Mouse (Mus musculus) induced T-regulatory cell, adult 2 months (primary cell): Measurements from ENCODE around the gene Prrt3.

Source experiments
- DNase-seq: peaks from one replicate; pipeline ENCODE4 v3.0.0-alpha.2; 2012; ENCODE audit warnings: low read depth

The Prrt3 gene

GRCm38 (mm10) chr6:113489410-113489809 lies 12.3 kb downstream of the Prrt3 start:
- DNase-seq = no peak

- peak; percentile 37 for DNase-seq
These were observed 14.6 kb downstream of the Prrt3 start for GRCm38 (mm10) chr6:113487125-113487576.

DNA sequence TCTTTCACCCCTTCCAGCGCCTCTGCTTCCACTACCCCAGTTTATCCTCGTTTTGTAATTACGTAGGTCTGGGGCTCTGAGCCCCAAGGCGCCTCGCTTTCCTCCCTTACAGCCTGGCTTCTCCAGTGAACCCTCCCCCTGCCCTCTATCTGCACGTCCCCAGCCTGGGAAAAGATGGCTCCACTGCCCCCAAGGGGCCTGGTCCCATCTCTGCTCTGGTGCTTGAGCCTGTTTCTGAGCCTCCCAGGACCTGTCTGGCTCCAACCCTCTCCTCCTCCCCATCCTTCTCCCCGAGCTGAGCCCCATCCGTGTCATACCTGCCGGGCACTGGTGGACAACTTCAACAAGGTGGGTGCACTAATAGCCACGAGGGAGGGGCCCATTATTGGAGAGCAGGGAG lies 18.0 kb downstream of the Prrt3 start:
- no peak for DNase-seq

DNA sequence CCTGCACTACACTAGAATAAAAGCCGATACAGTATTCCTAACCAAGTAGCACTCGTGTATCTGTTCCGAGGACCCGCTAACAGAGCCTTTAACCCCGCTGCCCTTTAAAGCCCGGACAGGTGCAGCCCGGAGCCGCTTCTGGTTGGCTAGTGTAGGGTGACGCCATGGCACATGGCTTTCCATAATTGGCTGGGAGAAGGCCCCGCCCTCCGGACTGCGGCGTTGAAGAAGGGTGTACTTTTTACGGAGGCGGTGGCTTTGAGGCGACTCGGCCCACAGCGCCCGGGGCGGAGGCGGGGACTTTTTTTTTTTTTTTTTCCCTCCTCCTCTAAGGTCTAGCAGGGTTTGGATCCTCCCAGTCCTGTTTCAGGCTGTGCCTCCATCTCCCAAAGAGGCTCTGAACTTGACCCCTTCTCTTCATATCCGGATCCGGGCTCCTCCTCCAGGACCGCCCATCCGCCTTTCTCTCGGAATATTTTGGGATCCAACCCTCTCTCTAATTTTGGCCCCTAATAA lies 18.6 kb downstream of the Prrt3 start, which contains the start of gene Creld1:
Gene Creld1, plus strand, starts transcription at position 198 of the 516 bp plus-strand sequence.
- DNase-seq = peak; percentile 97

GRCm38 (mm10) chr6:113482477-113483099 lies 19.1 kb downstream of the Prrt3 start:
- no peak for DNase-seq

DNA sequence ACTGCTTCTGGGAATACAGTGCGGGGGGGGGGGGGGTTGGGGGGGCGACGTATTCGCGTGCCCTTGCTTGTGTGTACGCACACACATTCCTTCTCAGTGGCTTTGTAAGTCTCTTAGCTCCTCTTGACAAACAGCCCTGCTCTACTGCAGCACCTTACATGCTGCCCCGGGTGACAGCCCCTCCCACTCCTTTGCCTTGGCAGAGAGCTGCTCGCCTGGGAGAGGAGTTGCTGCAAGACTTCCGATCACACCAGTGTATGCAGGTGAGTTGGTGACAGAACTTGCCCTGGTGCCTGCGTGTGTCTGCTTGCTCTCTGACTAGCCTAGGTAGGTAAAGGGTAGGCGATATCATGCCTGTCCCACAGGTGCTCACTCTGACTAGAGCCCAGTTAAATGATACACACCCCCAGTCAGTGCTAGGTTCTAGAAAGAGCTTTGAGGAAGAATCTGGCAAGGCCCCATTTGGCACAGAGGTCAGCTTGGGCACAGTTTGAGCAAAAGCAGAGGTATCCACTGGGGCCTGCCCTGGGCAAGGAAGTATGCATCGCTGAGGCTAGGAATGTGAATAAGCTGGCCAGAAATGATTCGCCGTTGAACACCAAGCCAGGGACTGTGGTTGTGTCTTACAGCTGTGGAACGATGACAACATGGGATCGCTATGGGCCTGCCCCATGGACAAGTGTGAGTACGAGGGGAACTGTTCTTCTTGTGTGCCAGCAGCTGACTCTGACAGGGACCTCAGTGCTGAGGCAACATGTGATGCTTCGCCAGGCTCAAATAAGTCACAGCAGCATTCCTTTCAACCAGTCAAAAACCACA lies 21.0 kb downstream of the Prrt3 start:
- no peak for DNase-seq

DNA sequence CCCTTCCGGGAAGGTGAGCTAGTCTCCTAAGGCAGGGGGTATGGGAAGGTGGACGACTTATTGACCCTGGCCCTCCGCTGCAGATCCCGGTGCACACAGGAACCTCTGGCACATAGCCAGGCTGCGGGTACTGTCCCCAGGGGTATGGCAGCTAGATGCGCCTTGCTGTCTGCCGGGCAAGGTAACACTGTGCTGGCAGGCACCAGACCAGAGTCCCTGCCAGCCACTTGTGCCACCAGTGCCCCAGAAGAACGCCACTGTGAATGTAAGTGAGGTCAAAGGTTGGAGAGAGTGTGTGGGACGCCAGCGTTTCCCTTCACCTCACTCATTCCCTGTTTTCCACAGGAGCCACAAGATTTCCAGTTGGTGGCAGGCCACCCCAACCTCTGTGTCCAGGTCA lies 22.8 kb downstream of the Prrt3 start:
- DNase-seq = no peak

- DNase-seq = no peak
These were observed 24.4 kb downstream of the Prrt3 start for GRCm38 (mm10) chr6:113477353-113477752.

DNA sequence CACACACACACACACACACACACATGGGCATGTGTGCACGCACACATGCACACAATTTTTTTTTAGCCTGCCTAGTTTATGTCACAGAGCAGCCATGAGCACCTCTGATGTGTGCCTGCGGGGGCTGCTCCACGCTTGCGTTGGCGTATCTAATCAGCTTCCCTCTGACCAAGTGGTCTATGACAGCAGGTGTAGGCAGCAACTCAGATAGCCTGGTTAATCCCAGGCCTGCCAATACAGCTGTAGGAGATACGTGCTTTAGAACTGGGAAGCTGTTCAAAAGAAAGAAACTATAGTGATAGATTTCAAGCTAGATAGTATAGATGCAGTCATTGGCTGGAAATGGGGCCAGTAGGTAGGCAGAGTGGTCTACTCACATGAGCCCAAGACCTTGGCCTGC lies 28.0 kb downstream of the Prrt3 start:
- DNase-seq = no peak

DNA sequence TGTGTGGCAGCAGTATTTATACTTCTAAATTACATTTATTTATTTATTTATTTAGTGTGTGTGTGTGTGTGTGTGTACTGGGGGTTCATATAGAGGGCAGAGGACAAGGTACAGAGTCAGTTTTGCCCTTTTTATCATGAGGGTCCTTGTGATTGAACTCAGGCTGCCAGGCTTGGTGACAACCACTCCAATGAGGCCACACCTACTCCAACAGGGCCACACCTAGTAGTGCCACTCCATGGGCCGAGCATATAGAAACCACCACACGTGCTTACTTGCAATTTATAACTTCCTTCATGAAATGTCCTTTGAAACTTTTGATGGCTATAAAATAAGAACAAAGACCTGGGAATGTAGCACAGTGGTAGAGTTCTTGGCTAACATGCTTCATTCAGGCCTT lies 28.5 kb downstream of the Prrt3 start:
- DNase-seq = no peak

DNA sequence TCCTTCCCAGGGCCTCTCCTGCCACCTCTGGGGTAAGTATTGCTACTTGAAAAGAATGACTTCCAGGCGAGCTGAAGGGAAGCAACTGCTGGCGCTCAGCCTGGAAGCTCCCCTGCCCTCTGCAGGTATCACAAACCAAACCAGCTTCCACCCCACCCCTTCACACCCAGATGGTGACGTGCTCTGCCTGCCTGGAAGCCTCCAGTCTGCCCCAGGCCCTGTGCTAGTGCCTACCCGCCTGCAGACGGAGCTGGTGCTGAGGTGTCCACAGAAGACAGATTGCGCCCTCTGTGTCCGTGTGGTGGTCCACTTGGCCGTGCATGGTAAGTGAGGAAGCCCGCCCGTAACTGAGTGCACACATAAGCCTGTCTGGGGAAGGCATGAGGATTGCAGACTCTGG lies 29.7 kb downstream of the Prrt3 start:
- DNase-seq = no peak

DNA sequence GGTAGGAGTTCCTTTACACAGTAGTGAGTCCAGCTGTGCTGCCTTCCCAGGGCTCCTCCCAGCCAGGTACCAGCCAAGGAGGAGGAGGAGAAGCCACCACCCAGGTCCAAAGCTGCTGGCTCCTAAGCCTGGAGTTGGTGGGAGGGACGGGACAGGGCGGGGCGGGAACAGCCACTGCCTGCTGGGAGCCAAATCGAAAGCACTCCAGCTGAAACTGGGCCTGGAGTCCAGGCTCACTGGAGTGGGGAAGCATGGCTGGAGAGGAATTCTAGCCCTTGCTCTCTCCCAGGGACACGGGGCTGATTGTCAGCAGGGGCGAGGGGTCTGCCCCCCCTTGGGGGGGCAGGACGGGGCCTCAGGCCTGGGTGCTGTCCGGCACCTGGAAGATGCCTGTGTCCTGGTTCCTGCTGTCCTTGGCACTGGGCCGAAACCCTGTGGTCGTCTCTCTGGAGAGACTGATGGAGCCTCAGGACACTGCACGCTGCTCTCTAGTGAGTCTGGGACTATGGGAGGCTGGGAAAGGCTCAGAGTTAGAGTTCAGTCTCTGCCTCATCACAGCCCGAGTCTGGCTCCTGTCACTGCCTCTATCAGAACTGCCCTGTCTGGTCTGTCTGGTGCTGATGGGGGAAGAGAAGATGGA lies 30.3 kb downstream of the Prrt3 start, which contains the start of gene Il17rc:
Gene Il17rc, plus strand, starts transcription at position 131 of the 640 bp plus-strand sequence.
- no peak for DNase-seq

GRCm38 (mm10) chr6:113469432-113469831 lies 32.3 kb downstream of the Prrt3 start:
- peak; percentile 69 for DNase-seq

- peak; percentile 86 for DNase-seq
These were observed 32.7 kb downstream of the Prrt3 start for GRCm38 (mm10) chr6:113469021-113469420.

DNA sequence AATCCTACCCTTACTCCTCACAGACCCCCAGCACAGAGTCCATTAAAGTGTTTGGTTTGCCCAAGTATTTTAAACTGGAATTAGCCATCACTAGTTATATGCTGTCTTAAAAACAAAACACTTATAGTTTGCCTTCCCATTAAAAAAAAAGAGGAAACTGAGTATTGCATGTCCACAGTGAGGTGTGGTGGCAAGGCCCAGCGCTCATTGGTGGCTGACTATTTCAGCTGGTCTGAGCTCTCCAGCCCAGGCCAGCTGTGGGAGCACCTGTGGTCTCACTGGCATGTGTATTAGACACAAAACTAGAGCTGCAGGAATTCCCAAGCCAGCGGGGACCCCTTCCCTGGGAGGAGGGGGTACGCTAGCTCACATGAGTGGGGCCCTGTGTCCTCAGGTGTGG lies 33.2 kb downstream of the Prrt3 start:
- no peak for DNase-seq

GRCm38 (mm10) chr6:113465602-113466001 lies 36.1 kb downstream of the Prrt3 start:
- DNase-seq = no peak

DNA sequence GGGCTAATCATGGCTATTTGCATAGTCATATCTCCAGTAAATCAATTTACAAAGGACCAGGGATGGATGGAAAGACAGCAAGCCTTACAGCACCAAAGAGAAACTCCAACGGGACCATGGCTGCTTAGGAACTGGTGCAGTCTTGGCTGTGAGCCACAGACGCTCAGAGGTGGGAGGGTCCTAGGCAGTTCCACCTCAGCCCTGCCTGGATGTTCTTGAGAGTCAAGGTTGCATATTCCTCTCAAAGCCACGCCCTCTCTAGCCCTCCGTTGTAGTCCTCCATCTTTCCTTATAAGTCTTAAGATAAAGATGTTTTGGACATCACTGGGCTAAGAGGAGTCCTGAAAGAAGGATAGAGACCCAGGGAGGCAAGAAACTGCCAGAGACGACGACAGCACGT lies 37.7 kb downstream of the Prrt3 start:
- DNase-seq = no peak

GRCm38 (mm10) chr6:113458635-113459034 lies 43.1 kb downstream of the Prrt3 start:
- DNase-seq = no peak

GRCm38 (mm10) chr6:113457952-113458534 lies 43.7 kb downstream of the Prrt3 start, which contains the start of gene Il17re:
Gene Il17re (plus strand): TSS chr6:113458484.
- DNase-seq = no peak

- DNase-seq = no peak
These were observed 46.7 kb downstream of the Prrt3 start for GRCm38 (mm10) chr6:113455007-113455406.

GRCm38 (mm10) chr6:113451839-113452238 lies 49.9 kb downstream of the Prrt3 start:
- DNase-seq = no peak

- DNase-seq = no peak
These were observed 54.1 kb downstream of the Prrt3 start for GRCm38 (mm10) chr6:113447639-113448038.
